Mouse (Mus musculus): ENCODE data around the gene Tecpr2. TPM values are rescaled to one million over a fixed set of nuclear protein-coding genes. Genes with fewer than 3 reads are reported as not detected.
A peak's percentile ranks its signal among the peaks of the same experiment; 100 is the strongest.
"Not testable (repeated sequence)": the region's sequence is repeated elsewhere in the genome, so short reads cannot be mapped to it uniquely, and the experiment has no call there.

Tecpr2 gene
- total RNA-seq (2021) = 10 to 100 TPM; 51.4 TPM

- DNase-seq (ENCODE audit: low spot score in 2 of 2) = peak; percentile 97 to 99
- intact Hi-C loops (cut with DNase I) = loop anchor here (2.0 kb wide), 1 partner anchor 19 kb away; no protein-coding TSS in a partner anchor
Observed at GRCm38 (mm10) chr12:110889036-110890020, at the start of gene Tecpr2, which contains the start of gene Cinp. Tecpr2 (plus strand) TSS chr12:110889264. Cinp (minus strand) TSS chr12:110889145.

DNA sequence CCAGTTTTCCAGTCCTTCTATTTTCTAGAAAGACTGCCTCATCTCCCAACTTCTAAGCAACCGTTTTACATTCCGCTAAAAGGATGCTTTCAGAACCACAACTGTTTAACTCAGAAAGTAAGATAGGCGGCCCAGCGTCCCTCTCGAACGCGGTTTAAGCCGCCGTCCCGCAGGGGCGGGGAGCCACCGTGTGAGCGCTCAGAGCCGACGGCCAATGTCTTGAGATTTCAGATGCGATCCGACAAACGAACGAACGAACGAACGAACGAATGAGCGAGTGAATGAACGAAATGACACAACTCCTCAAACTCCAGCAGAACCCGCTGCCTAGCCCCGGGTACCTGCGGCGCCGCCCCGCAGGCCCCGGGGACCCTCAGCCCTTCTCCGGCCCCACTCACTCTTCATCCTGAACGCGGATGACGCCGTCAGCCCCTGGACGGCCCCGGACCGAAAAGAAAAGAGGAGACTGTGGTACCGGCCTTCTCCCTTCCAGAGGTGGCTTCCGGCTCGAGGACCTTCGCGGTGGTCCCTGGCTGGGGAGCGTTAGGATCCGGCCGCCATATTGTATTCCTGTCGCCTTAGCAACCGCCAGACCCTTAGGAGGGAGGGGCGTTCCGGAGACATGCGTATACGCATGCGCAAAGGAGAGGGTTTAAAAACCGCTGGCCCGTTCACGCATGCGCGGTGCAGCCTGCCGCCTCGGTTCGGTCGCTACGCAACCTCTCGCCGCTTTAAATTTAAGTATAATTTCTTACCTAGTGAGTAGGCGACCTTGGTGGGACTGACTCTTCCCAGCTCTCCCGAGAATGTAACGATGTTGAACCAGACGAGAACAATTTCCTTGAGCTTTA lies 48.5 kb upstream of the Tecpr2 start, which contains the start of gene Mok:
TSS of gene Mok (minus strand) at position 592 of the 851 bp plus-strand sequence.
- intact Hi-C loops (cut with DNase I) = loop anchor here (5.0 to 10.0 kb wide), 3 partner anchors 143 to 396 kb away; partner anchors contain the start of gene Ppp2r5c

GRCm38 (mm10) chr12:110841731-110842493 lies 47.2 kb upstream of the Tecpr2 start:
- intact Hi-C loops (cut with DNase I) = loop anchor here (2.0 to 10.0 kb wide), 5 partner anchors 145 to 423 kb away; partner anchors contain the start of genes Dync1h1 and Ppp2r5c
- DNase-seq (ENCODE audit: low spot score in 2 of 2) = no peak

More for the DNA sequence above, 48.5 kb upstream of the Tecpr2 start, which contains the start of gene Mok:
- peak; percentile 97 to 98 for DNase-seq (ENCODE audit: low spot score in 2 of 2)

DNA sequence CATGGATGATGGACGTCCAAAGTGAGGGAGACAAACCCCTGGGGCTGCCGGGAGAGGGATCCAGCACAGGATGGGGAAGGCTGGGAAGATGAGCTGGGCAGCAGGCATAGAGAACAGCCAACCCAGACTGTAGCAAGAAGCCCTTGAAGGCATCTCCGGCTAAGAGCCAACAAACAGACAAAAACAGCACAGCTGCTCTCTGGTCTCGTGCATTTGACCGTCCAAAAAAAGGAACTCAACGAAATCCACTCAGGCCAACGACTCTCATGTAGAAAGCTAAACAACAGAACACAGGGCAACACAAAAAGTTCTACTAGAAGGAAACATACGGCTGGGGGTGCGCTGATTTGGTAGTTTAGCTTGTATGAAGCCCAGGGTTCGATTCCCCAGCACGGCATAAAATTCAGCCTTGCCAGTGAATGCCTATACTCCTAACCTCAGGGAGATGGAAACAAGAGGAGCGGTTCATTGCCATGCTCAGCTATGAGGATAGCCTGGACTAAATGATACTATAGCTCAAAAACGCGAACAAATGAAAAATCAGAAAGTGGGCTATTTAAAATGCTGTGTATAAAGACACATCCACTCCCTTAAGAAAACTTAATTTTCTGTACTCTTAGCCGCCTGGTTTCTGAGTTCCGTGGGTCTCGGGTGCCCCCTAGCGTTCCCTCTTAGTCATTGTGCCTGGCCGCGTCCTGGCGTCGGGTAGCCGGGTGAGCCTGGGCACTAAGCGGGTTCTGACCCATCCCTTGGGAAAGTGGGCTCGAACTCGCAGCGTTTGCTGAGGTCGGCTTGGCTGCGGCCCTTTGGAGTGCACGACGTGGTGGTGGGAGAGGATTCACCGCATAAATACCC lies 45.6 kb upstream of the Tecpr2 start:
- intact Hi-C loops (cut with DNase I) = loop anchor here (2.0 to 10.0 kb wide), 5 partner anchors 146 to 425 kb away; partner anchors contain the start of genes Dync1h1 and Ppp2r5c
- peak; percentile 77 to 83 for DNase-seq (ENCODE audit: low spot score in 2 of 2)

- peak in 1 of 2 experiments; percentile 36 for DNase-seq (ENCODE audit: low spot score in 2 of 2)
- intact Hi-C loops (cut with DNase I) = loop anchor here (5.0 to 10.0 kb wide), 3 partner anchors 147 to 400 kb away; partner anchors contain the start of gene Ppp2r5c
Observed at GRCm38 (mm10) chr12:110844227-110845130, 44.6 kb upstream of the Tecpr2 start.

GRCm38 (mm10) chr12:110845131-110845880 lies 43.8 kb upstream of the Tecpr2 start:
- DNase-seq (ENCODE audit: low spot score in 2 of 2) = peak; percentile 77 to 82
- intact Hi-C loops (cut with DNase I) = loop anchor here (10.0 kb wide), 2 partner anchors 181 to 401 kb away; partner anchors contain the start of gene Ppp2r5c

- intact Hi-C loops (cut with DNase I) = loop anchor here (10.0 kb wide), 2 partner anchors 181 to 401 kb away; partner anchors contain the start of gene Ppp2r5c
- no peak for DNase-seq (ENCODE audit: low spot score in 2 of 2)
Observed at GRCm38 (mm10) chr12:110846191-110846765, 42.8 kb upstream of the Tecpr2 start.

GRCm38 (mm10) chr12:110850010-110850928 lies 38.8 kb upstream of the Tecpr2 start, which contains the start of gene Zfp839:
Zfp839 (plus strand) TSS chr12:110850253.
- DNase-seq (ENCODE audit: low spot score in 2 of 2) = peak; percentile 89
- intact Hi-C loops (cut with DNase I) = no loop called here

DNA sequence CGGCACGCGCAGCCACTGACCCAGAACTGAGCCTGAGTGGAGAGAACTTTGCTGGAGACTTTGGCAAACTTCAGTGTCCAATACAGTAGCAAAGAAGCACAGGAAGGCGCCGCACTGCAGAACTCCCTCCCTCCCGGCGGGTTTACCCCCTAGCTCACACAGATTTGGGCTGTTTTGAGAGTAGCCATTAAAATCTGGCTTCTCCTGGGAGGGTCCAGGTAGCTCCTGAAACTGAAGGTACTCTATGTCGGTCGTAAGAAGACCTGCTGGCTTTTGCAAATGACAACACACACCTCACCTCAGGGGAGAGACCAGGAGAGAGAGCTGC lies 38.2 kb upstream of the Tecpr2 start:
- intact Hi-C loops (cut with DNase I) = no loop called here
- DNase-seq (ENCODE audit: low spot score in 2 of 2) = no peak

DNA sequence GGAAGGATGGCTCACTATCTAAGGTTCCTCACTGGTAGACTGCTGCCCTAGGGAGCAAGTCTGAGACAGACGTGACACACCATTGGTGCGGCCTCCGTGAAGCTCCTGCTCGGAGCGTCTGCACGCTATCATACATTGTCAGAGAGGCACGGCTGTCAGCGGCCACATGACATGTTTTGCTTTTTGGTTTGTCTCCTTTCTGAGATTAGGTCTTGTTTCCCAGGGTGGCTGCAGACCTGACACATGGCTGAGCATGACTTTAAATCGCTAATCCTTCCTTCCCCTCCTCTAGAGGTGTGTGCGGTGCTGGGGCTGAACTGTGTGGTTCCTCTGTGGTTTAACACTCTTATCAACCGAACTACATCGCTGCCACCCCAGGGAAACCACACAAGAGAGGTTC lies 37.6 kb upstream of the Tecpr2 start:
- no peak for DNase-seq (ENCODE audit: low spot score in 2 of 2)
- intact Hi-C loops (cut with DNase I) = no loop called here

- intact Hi-C loops (cut with DNase I) = no loop called here
- DNase-seq (ENCODE audit: low spot score in 2 of 2) = no peak
Observed at GRCm38 (mm10) chr12:110851923-110852322, 37.1 kb upstream of the Tecpr2 start.

DNA sequence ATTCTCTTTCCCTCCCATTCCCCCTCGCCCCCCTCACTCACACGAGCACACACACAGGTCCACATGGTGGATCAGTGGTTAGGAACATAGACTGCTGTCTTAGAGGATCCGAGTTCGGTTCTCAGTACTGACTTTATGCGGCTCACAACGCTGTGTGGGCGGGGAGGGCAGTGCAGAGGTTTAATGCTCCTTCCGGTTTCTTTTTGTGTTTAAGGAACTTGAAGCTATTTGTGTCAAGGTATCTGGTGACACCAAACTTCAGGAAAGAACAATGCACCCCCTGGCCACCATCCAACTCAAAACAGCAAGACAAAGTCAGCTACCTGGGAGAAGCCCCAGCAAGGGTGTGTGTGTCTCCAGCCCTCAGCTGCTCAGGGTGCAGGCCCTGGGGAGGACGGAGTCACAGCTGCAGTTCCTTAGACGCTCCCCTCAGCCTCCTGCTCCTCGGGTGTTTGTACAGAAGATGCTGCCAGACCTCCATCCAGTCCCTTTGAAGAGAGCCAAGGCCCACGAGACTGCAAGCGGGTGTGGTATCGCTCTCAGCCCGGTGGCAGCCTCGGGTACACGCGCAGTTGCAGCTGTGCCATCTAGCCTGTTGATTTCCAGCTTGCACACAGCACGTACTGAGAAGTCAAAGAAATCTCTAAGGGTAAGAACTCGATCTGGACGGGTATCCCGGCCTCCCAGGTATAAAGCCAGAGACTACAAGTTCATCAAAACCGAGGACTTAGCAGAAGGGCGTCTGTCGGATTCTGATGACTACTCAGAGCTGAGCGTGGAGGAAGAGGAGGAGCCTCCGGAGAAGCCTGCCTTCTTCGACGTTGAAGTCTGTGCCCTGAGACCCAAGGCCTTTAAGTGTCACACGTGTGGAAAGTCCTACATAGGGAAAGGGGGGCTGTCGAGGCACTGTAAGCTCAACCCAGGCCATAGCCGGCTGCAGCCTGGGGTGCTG lies 34.0 kb upstream of the Tecpr2 start:
- DNase-seq (ENCODE audit: low spot score in 2 of 2) = no peak
- intact Hi-C loops (cut with DNase I) = no loop called here

DNA sequence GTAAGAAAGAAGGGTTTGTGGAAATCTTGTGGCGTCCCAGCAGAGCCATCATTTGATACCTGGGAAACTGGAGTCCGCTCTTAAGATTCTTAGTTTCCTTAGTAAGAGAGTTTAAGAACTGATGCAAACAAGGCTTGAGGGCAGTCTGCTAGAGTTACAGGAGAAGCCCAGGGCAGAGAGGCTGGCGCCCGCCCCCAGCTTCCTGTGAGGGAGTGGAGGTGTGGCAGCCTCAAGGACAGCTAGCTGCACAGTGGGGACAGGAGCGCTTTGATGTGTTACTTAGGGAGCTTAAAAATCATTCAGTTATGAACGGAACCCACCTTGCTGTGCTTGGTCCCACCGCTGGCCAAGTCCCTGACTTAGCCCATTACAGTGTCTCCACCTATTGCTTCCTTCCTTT lies 31.9 kb upstream of the Tecpr2 start:
- no peak for DNase-seq (ENCODE audit: low spot score in 2 of 2)
- intact Hi-C loops (cut with DNase I) = no loop called here

DNA sequence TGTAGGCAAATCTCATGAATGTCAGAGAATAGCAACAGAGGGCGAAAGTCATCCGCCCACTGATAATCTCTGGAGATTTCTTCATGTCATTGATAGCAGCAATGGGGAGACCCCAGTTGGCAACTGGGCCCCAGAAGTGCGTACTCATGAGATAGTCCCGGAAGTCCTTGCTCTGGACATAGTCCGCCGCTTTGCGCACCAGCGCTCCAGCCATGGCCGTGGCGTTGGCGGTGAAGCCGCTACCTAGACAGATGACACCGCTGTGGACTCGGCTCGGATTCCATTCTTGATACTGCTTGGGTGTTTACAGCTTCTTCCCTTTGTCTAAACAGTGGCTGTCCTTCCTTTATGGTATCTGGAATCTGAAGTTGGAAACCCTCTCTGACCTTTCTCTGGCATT lies 30.4 kb upstream of the Tecpr2 start:
- DNase-seq (ENCODE audit: low spot score in 2 of 2); intact Hi-C loops (cut with DNase I): not testable (repeated sequence)

All from left cerebral cortex, postnatal 36 days (tissue).